Mouse (Mus musculus): ENCODE results near the gene Ptgfrn. TPM values are rescaled to one million over a fixed set of nuclear protein-coding genes. Genes with fewer than 3 reads are reported as not detected.
A peak's percentile ranks its signal among the peaks of the same experiment; 100 is the strongest.

Gene Ptgfrn
- polyA plus RNA-seq, 1 experiment from 2014 or later = 10.5 TPM

- H3K9me3 ChIP-seq (ENCODE audit: control insufficient read depth, low read depth, low read length) = no peaks in the 10 kb centered on the region
- no peak overlapping the region for H3K9ac ChIP-seq (replicated peaks; ENCODE audit: low read depth, low read length)
- WGBS = 92% methylated on average over 2 of the region's 2 CpGs
- H3K36me3 ChIP-seq (ENCODE audit: control insufficient read depth, insufficient read depth, low read length) = no peaks in the 10 kb centered on the region
- H3K4me3 ChIP-seq (ENCODE audit: low read depth, low read length) = no peak overlapping the region
- H3K27me3 ChIP-seq (ENCODE audit: control insufficient read depth, insufficient read depth, low read length) = no peaks in the 10 kb centered on the region
- no peak overlapping the region for H3K27ac ChIP-seq (ENCODE audit: low read length)
- ATAC-seq (ENCODE audit: insufficient number of reproducible peaks, insufficient read depth, low FRiP score, low read depth) = no peak
- 0 out of 2 replicates have a peak, but pooled peaks cover 4% of the 10 kb centered on the region for H3K4me1 ChIP-seq (ENCODE audit: control insufficient read depth, insufficient read depth, low read length)
- no peak overlapping the region for H3K4me2 ChIP-seq (replicated peaks; ENCODE audit: low read depth, low read length)
Observed at GRCm38 (mm10) chr3:101127766-101128165, 17.7 kb upstream of the Ptgfrn start.

GRCm38 (mm10) chr3:101124716-101125115 is 14.6 kb upstream of the Ptgfrn start:
- 95% methylated on average over 5 of the region's 5 CpGs for WGBS
- Histone ChIP-seq H3K27me3 (ENCODE audit: control insufficient read depth, insufficient read depth, low read length) (no peaks in the 10 kb centered on the region), H3K9me3 (ENCODE audit: control insufficient read depth, low read depth, low read length) (no peaks in the 10 kb centered on the region), H3K36me3 (ENCODE audit: control insufficient read depth, insufficient read depth, low read length) (no peaks in the 10 kb centered on the region), H3K4me3 (ENCODE audit: low read depth, low read length) (no peak overlapping the region), H3K27ac (ENCODE audit: low read length) (no peak overlapping the region), H3K4me2 (replicated peaks; ENCODE audit: low read depth, low read length) (no peak overlapping the region), H3K4me1 (ENCODE audit: control insufficient read depth, insufficient read depth, low read length) (no peaks in the 10 kb centered on the region), H3K9ac (replicated peaks; ENCODE audit: low read depth, low read length) (no peak overlapping the region)
- ATAC-seq (ENCODE audit: insufficient number of reproducible peaks, insufficient read depth, low FRiP score, low read depth) = no peak

- H3K4me2 ChIP-seq (replicated peaks; ENCODE audit: low read depth, low read length) = no peak overlapping the region
Observed at GRCm38 (mm10) chr3:101122479-101122878, 12.4 kb upstream of the Ptgfrn start.

GRCm38 (mm10) chr3:101117774-101118173 is 7.7 kb upstream of the Ptgfrn start:
- Histone ChIP-seq H3K4me2 (replicated peaks; ENCODE audit: low read depth, low read length) (no peak overlapping the region), H3K9ac (replicated peaks; ENCODE audit: low read depth, low read length) (no peak overlapping the region), H3K4me1 (ENCODE audit: control insufficient read depth, insufficient read depth, low read length) (0 out of 2 replicates have a peak, but pooled peaks cover 3% of the 10 kb centered on the region), H3K4me3 (ENCODE audit: low read depth, low read length) (no peak overlapping the region), H3K27me3 (ENCODE audit: control insufficient read depth, insufficient read depth, low read length) (no peaks in the 10 kb centered on the region), H3K9me3 (ENCODE audit: control insufficient read depth, low read depth, low read length) (no peaks in the 10 kb centered on the region), H3K36me3 (ENCODE audit: control insufficient read depth, insufficient read depth, low read length) (no peaks in the 10 kb centered on the region), H3K27ac (ENCODE audit: low read length) (no peak overlapping the region)
- WGBS = 86% methylated on average over 11 of the region's 11 CpGs
- ATAC-seq (ENCODE audit: insufficient number of reproducible peaks, insufficient read depth, low FRiP score, low read depth) = no peak

More at GRCm38 (mm10) chr3:101122479-101122878, 12.4 kb upstream of the Ptgfrn start:
- 70% methylated on average over 3 of the region's 3 CpGs for WGBS
- Histone ChIP-seq H3K4me3 (ENCODE audit: low read depth, low read length) (no peak overlapping the region), H3K27ac (ENCODE audit: low read length) (no peak overlapping the region), H3K9ac (replicated peaks; ENCODE audit: low read depth, low read length) (no peak overlapping the region), H3K36me3 (ENCODE audit: control insufficient read depth, insufficient read depth, low read length) (no peaks in the 10 kb centered on the region), H3K4me1 (ENCODE audit: control insufficient read depth, insufficient read depth, low read length) (no peaks in the 10 kb centered on the region), H3K27me3 (ENCODE audit: control insufficient read depth, insufficient read depth, low read length) (no peaks in the 10 kb centered on the region), H3K9me3 (ENCODE audit: control insufficient read depth, low read depth, low read length) (no peaks in the 10 kb centered on the region)
- ATAC-seq (ENCODE audit: insufficient number of reproducible peaks, insufficient read depth, low FRiP score, low read depth) = no peak

- 91% methylated on average over 8 of the region's 8 CpGs for WGBS
- Histone ChIP-seq H3K36me3 (ENCODE audit: control insufficient read depth, insufficient read depth, low read length) (no peaks in the 10 kb centered on the region), H3K4me2 (replicated peaks; ENCODE audit: low read depth, low read length) (no peak overlapping the region), H3K4me3 (ENCODE audit: low read depth, low read length) (no peak overlapping the region), H3K27ac (ENCODE audit: low read length) (peak overlapping the region; percentile 44; the same call in 1 of the 2 replicates), H3K9ac (replicated peaks; ENCODE audit: low read depth, low read length) (no peak overlapping the region), H3K9me3 (ENCODE audit: control insufficient read depth, low read depth, low read length) (no peaks in the 10 kb centered on the region), H3K4me1 (ENCODE audit: control insufficient read depth, insufficient read depth, low read length) (peaks cover 6% of the 10 kb centered on the region), H3K27me3 (ENCODE audit: control insufficient read depth, insufficient read depth, low read length) (no peaks in the 10 kb centered on the region)
- 0 out of 2 replicates have a peak, but pooled peaks have one; percentile 42 for ATAC-seq (ENCODE audit: insufficient number of reproducible peaks, insufficient read depth, low FRiP score, low read depth)
Observed at GRCm38 (mm10) chr3:101117386-101117749, 7.3 kb upstream of the Ptgfrn start.

GRCm38 (mm10) chr3:101116431-101117385 is 6.6 kb upstream of the Ptgfrn start:
- H3K9me3 ChIP-seq (ENCODE audit: control insufficient read depth, low read depth, low read length) = no peaks in the 10 kb centered on the region
- ATAC-seq (ENCODE audit: insufficient number of reproducible peaks, insufficient read depth, low FRiP score, low read depth) = peak; percentile 73
- no peak overlapping the region for H3K4me3 ChIP-seq (ENCODE audit: low read depth, low read length)
- 35% methylated on average over 25 of the region's 25 CpGs for WGBS
- H3K9ac ChIP-seq (replicated peaks; ENCODE audit: low read depth, low read length) = no peak overlapping the region
- peaks cover 11% of the 10 kb centered on the region for H3K4me1 ChIP-seq (ENCODE audit: control insufficient read depth, insufficient read depth, low read length)
- H3K27ac ChIP-seq (ENCODE audit: low read length) = peak overlapping the region; percentile 44; the same call in 1 of the 2 replicates
- H3K4me2 ChIP-seq (replicated peaks; ENCODE audit: low read depth, low read length) = peak overlapping the region; percentile 22
- H3K36me3 ChIP-seq (ENCODE audit: control insufficient read depth, insufficient read depth, low read length) = no peaks in the 10 kb centered on the region
- H3K27me3 ChIP-seq (ENCODE audit: control insufficient read depth, insufficient read depth, low read length) = no peaks in the 10 kb centered on the region

GRCm38 (mm10) chr3:101112518-101112894 is 2.4 kb upstream of the Ptgfrn start:
- Histone ChIP-seq H3K9me3 (ENCODE audit: control insufficient read depth, low read depth, low read length) (no peaks in the 10 kb centered on the region), H3K4me2 (replicated peaks; ENCODE audit: low read depth, low read length) (no peak overlapping the region), H3K27me3 (ENCODE audit: control insufficient read depth, insufficient read depth, low read length) (no peaks in the 10 kb centered on the region), H3K36me3 (ENCODE audit: control insufficient read depth, insufficient read depth, low read length) (no peaks in the 10 kb centered on the region), H3K4me3 (ENCODE audit: low read depth, low read length) (no peak overlapping the region), H3K4me1 (ENCODE audit: control insufficient read depth, insufficient read depth, low read length) (peaks cover 35% of the 10 kb centered on the region), H3K27ac (ENCODE audit: low read length) (peak overlapping the region; percentile 71), H3K9ac (replicated peaks; ENCODE audit: low read depth, low read length) (no peak overlapping the region)
- WGBS = 74% methylated on average over 5 of the region's 5 CpGs
- ATAC-seq (ENCODE audit: insufficient number of reproducible peaks, insufficient read depth, low FRiP score, low read depth) = no peak

GRCm38 (mm10) chr3:101111848-101112517 is 1.9 kb upstream of the Ptgfrn start:
- H3K27ac ChIP-seq (ENCODE audit: low read length) = peak overlapping the region; percentile 71
- H3K36me3 ChIP-seq (ENCODE audit: control insufficient read depth, insufficient read depth, low read length) = no peaks in the 10 kb centered on the region
- no peak overlapping the region for H3K9ac ChIP-seq (replicated peaks; ENCODE audit: low read depth, low read length)
- H3K4me3 ChIP-seq (ENCODE audit: low read depth, low read length) = no peak overlapping the region
- 19% methylated on average over 7 of the region's 7 CpGs for WGBS
- peaks cover 35% of the 10 kb centered on the region for H3K4me1 ChIP-seq (ENCODE audit: control insufficient read depth, insufficient read depth, low read length)
- H3K27me3 ChIP-seq (ENCODE audit: control insufficient read depth, insufficient read depth, low read length) = no peaks in the 10 kb centered on the region
- H3K9me3 ChIP-seq (ENCODE audit: control insufficient read depth, low read depth, low read length) = no peaks in the 10 kb centered on the region
- H3K4me2 ChIP-seq (replicated peaks; ENCODE audit: low read depth, low read length) = no peak overlapping the region
- peak; percentile 69 for ATAC-seq (ENCODE audit: insufficient number of reproducible peaks, insufficient read depth, low FRiP score, low read depth)

All from stomach, embryonic 14.5 days (tissue).